Mouse (Mus musculus): ENCODE measurements at regions not wholly inside any gene's neighbourhood (a gene's known extent, or its start where the extent isn't known, plus 50 kb on each side); places are given as distances from the start of the nearest gene placed in this dataset.

DNA sequence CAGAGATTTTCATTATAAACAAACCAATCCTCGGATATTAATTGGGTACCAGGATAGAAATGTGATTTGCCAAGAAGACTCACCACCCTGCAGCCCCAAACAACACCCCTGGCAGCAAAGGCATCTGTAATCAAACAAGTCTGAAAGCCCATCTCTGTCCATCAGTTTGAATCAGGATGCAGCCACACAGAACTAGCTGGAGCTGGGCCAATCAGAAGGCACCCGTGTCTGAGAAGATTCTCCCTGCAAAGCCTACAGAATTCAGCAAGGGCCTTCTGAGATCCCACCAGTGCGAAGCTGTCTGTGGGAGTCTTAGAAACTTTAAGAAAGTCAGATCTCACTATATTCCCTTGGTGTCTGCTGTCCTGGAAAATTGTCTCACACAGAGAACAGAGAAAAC, 404.5 kb downstream of the Sox11 start:
- H3K36me3 ChIP-seq (ENCODE audit: control insufficient read depth, insufficient read depth), result no peaks in the 10 kb centered on the region
- no peaks in the 10 kb centered on the region for H3K27me3 ChIP-seq (replicated peaks; ENCODE audit: control insufficient read depth, insufficient read depth, low read length)
- 54% methylated on average over 3 of the region's 3 CpGs for WGBS
- no peak overlapping the region for H3K9ac ChIP-seq (replicated peaks; ENCODE audit: low read depth, low read length)
- no peak for ATAC-seq
- H3K4me2 ChIP-seq (ENCODE audit: low read length), result no peak overlapping the region
- peak overlapping the region; percentile 86 for H3K27ac ChIP-seq (ENCODE audit: low read length)
- no peak overlapping the region for H3K4me3 ChIP-seq (replicated peaks; ENCODE audit: low read length)
- peaks cover 18% of the 10 kb centered on the region for H3K4me1 ChIP-seq (replicated peaks; ENCODE audit: control insufficient read depth, insufficient read depth, low read length)
- H3K9me3 ChIP-seq (ENCODE audit: control insufficient read depth, low read length), result peaks cover 3% of the 10 kb centered on the region; the same call in 1 of the 2 replicates

- Histone ChIP-seq H3K4me3 (replicated peaks; ENCODE audit: low read length) (no peak overlapping the region), H3K27ac (ENCODE audit: low read length) (peak overlapping the region; percentile 86), H3K4me2 (ENCODE audit: low read length) (no peak overlapping the region), H3K36me3 (ENCODE audit: control insufficient read depth, insufficient read depth) (no peaks in the 10 kb centered on the region), H3K27me3 (replicated peaks; ENCODE audit: control insufficient read depth, insufficient read depth, low read length) (no peaks in the 10 kb centered on the region), H3K9me3 (ENCODE audit: control insufficient read depth, low read length) (peaks cover 3% of the 10 kb centered on the region; the same call in 1 of the 2 replicates), H3K4me1 (replicated peaks; ENCODE audit: control insufficient read depth, insufficient read depth, low read length) (peaks cover 18% of the 10 kb centered on the region), H3K9ac (replicated peaks; ENCODE audit: low read depth, low read length) (no peak overlapping the region)
- 21% methylated on average over 5 of the region's 5 CpGs for WGBS
- ATAC-seq, result peak; percentile 90
These were observed 405.5 kb downstream of the Sox11 start for GRCm38 (mm10) chr12:26936696-26937458.

GRCm38 (mm10) chr12:26930155-26930867, 412.1 kb downstream of the Sox11 start:
- Histone ChIP-seq H3K4me1 (replicated peaks; ENCODE audit: control insufficient read depth, insufficient read depth, low read length) (0 out of 2 replicates have a peak, but pooled peaks cover 3% of the 10 kb centered on the region), H3K9me3 (ENCODE audit: control insufficient read depth, low read length) (no peaks in the 10 kb centered on the region), H3K36me3 (ENCODE audit: control insufficient read depth, insufficient read depth) (no peaks in the 10 kb centered on the region), H3K4me3 (replicated peaks; ENCODE audit: low read length) (no peak overlapping the region), H3K27ac (ENCODE audit: low read length) (peak overlapping the region; percentile 80), H3K27me3 (replicated peaks; ENCODE audit: control insufficient read depth, insufficient read depth, low read length) (no peaks in the 10 kb centered on the region), H3K9ac (replicated peaks; ENCODE audit: low read depth, low read length) (0 out of 2 replicates have a peak overlapping the region, but pooled peaks have one; percentile 22), H3K4me2 (ENCODE audit: low read length) (no peak overlapping the region)
- ATAC-seq, result peak; percentile 90
- 18% methylated on average over 7 of the region's 7 CpGs for WGBS

- H3K9me3 ChIP-seq (ENCODE audit: control insufficient read depth, low read length), result no peaks in the 10 kb centered on the region
- no peaks in the 10 kb centered on the region for H3K36me3 ChIP-seq (ENCODE audit: control insufficient read depth, insufficient read depth)
- no peaks in the 10 kb centered on the region for H3K27me3 ChIP-seq (replicated peaks; ENCODE audit: control insufficient read depth, insufficient read depth, low read length)
- no peak for ATAC-seq
- no peak overlapping the region for H3K4me2 ChIP-seq (ENCODE audit: low read length)
- peaks cover 20% of the 10 kb centered on the region for H3K4me1 ChIP-seq (replicated peaks; ENCODE audit: control insufficient read depth, insufficient read depth, low read length)
- no peak overlapping the region for H3K9ac ChIP-seq (replicated peaks; ENCODE audit: low read depth, low read length)
- H3K27ac ChIP-seq (ENCODE audit: low read length), result no peak overlapping the region; the same call in 1 of the 2 replicates
- WGBS, result 45% methylated on average over 1 of the region's 1 CpGs
- H3K4me3 ChIP-seq (replicated peaks; ENCODE audit: low read length), result no peak overlapping the region
These were observed 436.2 kb downstream of the Sox11 start for GRCm38 (mm10) chr12:26906126-26906525.

DNA sequence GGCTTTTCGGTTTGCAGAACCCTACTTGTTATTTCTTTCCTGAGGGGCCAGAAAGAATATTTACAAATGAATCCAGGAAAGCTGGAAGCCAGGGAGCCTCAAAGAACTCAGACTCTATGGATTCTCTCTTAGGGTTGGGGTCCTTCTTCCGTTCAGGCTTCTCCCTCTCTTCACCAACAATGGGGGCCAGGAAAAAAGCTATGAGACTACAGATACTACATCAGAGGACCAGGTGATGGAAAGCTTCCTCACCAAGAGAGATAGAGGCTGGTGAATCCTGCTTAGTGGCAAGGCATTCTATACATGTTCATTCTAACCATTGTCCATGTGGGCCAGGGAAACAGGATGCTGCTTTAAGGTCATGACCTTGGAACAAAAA, 434.9 kb downstream of the Cmpk2 start:
- H3K36me3 ChIP-seq (ENCODE audit: control insufficient read depth, insufficient read depth), result no peaks in the 10 kb centered on the region
- H3K4me3 ChIP-seq (replicated peaks; ENCODE audit: low read length), result peak overlapping the region; percentile 40
- no peak for ATAC-seq
- no peaks in the 10 kb centered on the region for H3K27me3 ChIP-seq (replicated peaks; ENCODE audit: control insufficient read depth, insufficient read depth, low read length)
- H3K4me1 ChIP-seq (replicated peaks; ENCODE audit: control insufficient read depth, insufficient read depth, low read length), result peaks cover 20% of the 10 kb centered on the region
- 21% methylated on average over 2 of the region's 2 CpGs for WGBS
- peak overlapping the region; percentile 68 for H3K4me2 ChIP-seq (ENCODE audit: low read length)
- peak overlapping the region; percentile 59 for H3K9ac ChIP-seq (replicated peaks; ENCODE audit: low read depth, low read length)
- no peaks in the 10 kb centered on the region for H3K9me3 ChIP-seq (ENCODE audit: control insufficient read depth, low read length)
- H3K27ac ChIP-seq (ENCODE audit: low read length), result peak overlapping the region; percentile 91

- peak; percentile 94 for ATAC-seq
- Histone ChIP-seq H3K36me3 (ENCODE audit: control insufficient read depth, insufficient read depth) (no peaks in the 10 kb centered on the region), H3K9ac (replicated peaks; ENCODE audit: low read depth, low read length) (peak overlapping the region; percentile 59), H3K4me3 (replicated peaks; ENCODE audit: low read length) (peak overlapping the region; percentile 40), H3K9me3 (ENCODE audit: control insufficient read depth, low read length) (no peaks in the 10 kb centered on the region), H3K4me1 (replicated peaks; ENCODE audit: control insufficient read depth, insufficient read depth, low read length) (peaks cover 20% of the 10 kb centered on the region), H3K4me2 (ENCODE audit: low read length) (peak overlapping the region; percentile 68), H3K27me3 (replicated peaks; ENCODE audit: control insufficient read depth, insufficient read depth, low read length) (no peaks in the 10 kb centered on the region), H3K27ac (ENCODE audit: low read length) (peak overlapping the region; percentile 91)
- 10% methylated on average over 23 of the region's 23 CpGs for WGBS
These were observed 434.3 kb downstream of the Cmpk2 start for GRCm38 (mm10) chr12:26903073-26903893.

DNA sequence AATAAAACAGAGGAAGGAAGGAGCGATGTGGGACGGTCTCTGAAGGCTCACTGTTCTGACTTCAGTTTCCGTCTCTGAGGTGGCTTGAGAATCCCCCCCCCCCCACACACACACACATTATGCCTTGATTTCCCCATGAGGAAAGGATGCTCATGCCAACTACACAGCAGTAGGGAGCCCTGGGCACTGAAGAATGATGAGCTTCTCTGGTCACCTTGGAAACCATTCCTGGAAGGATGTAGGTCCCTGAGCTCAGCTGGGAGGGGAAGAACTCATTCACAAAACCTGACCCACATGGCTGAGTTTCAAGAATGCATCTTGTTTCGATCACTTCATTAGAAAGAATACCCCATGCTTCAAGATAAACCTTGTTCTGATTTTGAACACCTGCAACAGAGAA, 422.2 kb downstream of the Cmpk2 start:
- no peak overlapping the region for H3K4me2 ChIP-seq (ENCODE audit: low read length)
- H3K27me3 ChIP-seq (replicated peaks; ENCODE audit: control insufficient read depth, insufficient read depth, low read length), result no peaks in the 10 kb centered on the region
- H3K4me1 ChIP-seq (replicated peaks; ENCODE audit: control insufficient read depth, insufficient read depth, low read length), result peaks cover 13% of the 10 kb centered on the region
- no peak for ATAC-seq
- no peak overlapping the region for H3K4me3 ChIP-seq (replicated peaks; ENCODE audit: low read length)
- no peak overlapping the region for H3K9ac ChIP-seq (replicated peaks; ENCODE audit: low read depth, low read length)
- 55% methylated on average over 4 of the region's 4 CpGs for WGBS
- H3K27ac ChIP-seq (ENCODE audit: low read length), result no peak overlapping the region
- H3K9me3 ChIP-seq (ENCODE audit: control insufficient read depth, low read length), result no peaks in the 10 kb centered on the region
- H3K36me3 ChIP-seq (ENCODE audit: control insufficient read depth, insufficient read depth), result no peaks in the 10 kb centered on the region

DNA sequence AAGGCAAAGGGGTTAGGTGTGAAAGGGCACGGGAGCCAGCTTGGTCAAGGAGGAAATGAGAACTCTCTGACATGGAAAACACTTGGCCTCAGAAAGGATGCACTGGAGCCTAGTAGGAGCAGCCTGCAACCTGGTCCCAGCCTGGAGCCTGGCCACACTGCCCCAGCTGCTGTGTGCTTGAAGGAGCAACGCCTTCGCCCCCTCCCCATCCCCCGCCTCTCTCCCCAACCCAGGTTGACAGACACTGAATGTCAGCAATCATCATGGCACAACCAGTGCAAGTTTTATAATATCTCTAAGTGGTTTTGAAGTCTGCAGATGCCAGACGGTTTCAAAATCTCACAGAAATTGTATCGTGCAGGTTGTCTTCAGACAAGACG, 417.6 kb downstream of the Cmpk2 start:
- Histone ChIP-seq H3K9ac (replicated peaks; ENCODE audit: low read depth, low read length) (no peak overlapping the region), H3K36me3 (ENCODE audit: control insufficient read depth, insufficient read depth) (no peaks in the 10 kb centered on the region), H3K27me3 (replicated peaks; ENCODE audit: control insufficient read depth, insufficient read depth, low read length) (no peaks in the 10 kb centered on the region), H3K27ac (ENCODE audit: low read length) (peak overlapping the region; percentile 98), H3K9me3 (ENCODE audit: control insufficient read depth, low read length) (no peaks in the 10 kb centered on the region), H3K4me1 (replicated peaks; ENCODE audit: control insufficient read depth, insufficient read depth, low read length) (peaks cover 42% of the 10 kb centered on the region), H3K4me3 (replicated peaks; ENCODE audit: low read length) (no peak overlapping the region), H3K4me2 (ENCODE audit: low read length) (peak overlapping the region; percentile 32)
- WGBS, result 23% methylated on average over 7 of the region's 7 CpGs
- peak; percentile 77 for ATAC-seq

All from forebrain, embryonic 16.5 days (tissue).